Mouse (Mus musculus) kidney, adult 2 months (tissue): Measurements from ENCODE around the gene Nup62. TPM values are rescaled to one million over a fixed set of nuclear protein-coding genes. Genes with fewer than 3 reads are reported as not detected.

Experiments used
- DNase-seq: peaks from one replicate; pipeline ENCODE4 v3.0.0; 2021
- H3K27ac ChIP-seq: fragments of 200-500 bp; 2 replicates; pipeline ENCODE4 v1.5.1; 2012; ENCODE audit warnings: low read depth, low read length, control low read depth, inconsistent platforms; ENCODE audit not compliant: insufficient read depth
- H3K27me3 ChIP-seq: fragments of 200-500 bp; replicated peaks from 2 replicates; pipeline ENCODE4 v1.6.1; 2012; ENCODE audit warnings: mild to moderate bottlenecking, moderate library complexity, low read length, inconsistent platforms; ENCODE audit not compliant: control insufficient read depth, insufficient read depth
- H3K36me3 ChIP-seq: fragments of 200-500 bp; 2 replicates; pipeline ENCODE4 v1.6.1; 2012; ENCODE audit warnings: mild to moderate bottlenecking, moderate library complexity, low read length, inconsistent platforms; ENCODE audit not compliant: control insufficient read depth, insufficient read depth
- H3K4me1 ChIP-seq: fragments of 200-500 bp; 2 replicates; pipeline ENCODE4 v1.6.1; 2011; ENCODE audit warnings: low read length; ENCODE audit not compliant: control insufficient read depth, insufficient read depth
- H3K4me3 ChIP-seq: fragments of 200-500 bp; 2 replicates; pipeline ENCODE4 v1.5.1; 2011; ENCODE audit warnings: mild to moderate bottlenecking, low read depth, low read length, control low read depth; ENCODE audit not compliant: insufficient read depth
- CTCF ChIP-seq: fragments of 200-500 bp; conservative IDR thresholded peaks from 2 replicates; pipeline ENCODE4 v1.5.1; 2011; ENCODE audit warnings: low read depth, mild to moderate bottlenecking, control low read depth, low read length, moderate library complexity, mixed read lengths; ENCODE audit not compliant: insufficient read depth, insufficient read length
- POLR2A ChIP-seq: fragments of 200-500 bp; IDR thresholded peaks from one replicate; pipeline ENCODE4 v1.6.1; 2011; ENCODE audit warnings: low read depth, low read length, control low read depth
- WGBS: fragments of 180-500 bp; shearing (Covaris S2); methylation state at CpG from one replicate; pipeline ENCODE4 v1.1.7; 2018; 5-methylcytosine and 5-hydroxymethylcytosine counted together
- polyA plus RNA-seq: library from polyadenylated mRNA; depleted of rRNA; stranded (reverse); fragments of >200 nt; gene quantifications from 2 replicates; pipeline ENCODE4 v1.2.3, GENCODE M21; 2012

Nup62 gene
- polyA plus RNA-seq, 1 experiment: 35.9 TPM

GRCm38 (mm10) chr7:44848561-44849415 lies 32.9 kb downstream of the Nup62 start, which contains the start of the genes Akt1s1 and Tbc1d17:
TSS of gene Akt1s1 (plus strand) at chr7:44848991.
TSS of gene Tbc1d17 (minus strand) at chr7:44849079.
- H3K36me3 ChIP-seq: 0 out of 2 replicates have a peak, but pooled peaks cover 4% of the 10 kb centered on the region

GRCm38 (mm10) chr7:44849416-44850111 lies 33.7 kb downstream of the Nup62 start:
- 0 out of 2 replicates have a peak, but pooled peaks cover 4% of the 10 kb centered on the region for H3K36me3 ChIP-seq
- peak overlapping the region; percentile 79 for H3K4me3 ChIP-seq
- peaks cover 21% of the 10 kb centered on the region for H3K4me1 ChIP-seq
- peak; percentile 3 for TF ChIP-seq POLR2A
- TF ChIP-seq CTCF: no peak
- peak overlapping the region; percentile 98 for H3K27ac ChIP-seq
- peak; percentile 96 for DNase-seq
- H3K27me3 ChIP-seq: no peaks in the 10 kb centered on the region
- WGBS: under 1% methylated on average over 41 of the region's 41 CpGs

More at GRCm38 (mm10) chr7:44848561-44849415, 32.9 kb downstream of the Nup62 start, which contains the start of the genes Akt1s1 and Tbc1d17:
- DNase-seq: peak; percentile 100
- TF ChIP-seq CTCF (no peak), POLR2A (peak; percentile 72)
- H3K27me3 ChIP-seq: no peaks in the 10 kb centered on the region
- H3K4me3 ChIP-seq: peak within 1 kb of the TSS; percentile 79
- peak within 1 kb of the TSS; percentile 98 for H3K27ac ChIP-seq
- peaks cover 21% of the 10 kb centered on the region for H3K4me1 ChIP-seq
- WGBS: under 1% methylated on average over 54 of the region's 54 CpGs

GRCm38 (mm10) chr7:44850146-44850545 lies 34.3 kb downstream of the Nup62 start:
- peak overlapping the region; percentile 98 for H3K27ac ChIP-seq
- no peak for TF ChIP-seq CTCF
- TF ChIP-seq POLR2A: no peak
- no peaks in the 10 kb centered on the region for H3K27me3 ChIP-seq
- H3K4me1 ChIP-seq: peaks cover 23% of the 10 kb centered on the region
- peak; percentile 84 for DNase-seq
- H3K36me3 ChIP-seq: 0 out of 2 replicates have a peak, but pooled peaks cover 4% of the 10 kb centered on the region
- 0% methylated on average over 33 of the region's 33 CpGs for WGBS
- H3K4me3 ChIP-seq: peak overlapping the region; percentile 79

- no peak for TF ChIP-seq POLR2A
- no peak for TF ChIP-seq CTCF
- H3K27me3 ChIP-seq: no peaks in the 10 kb centered on the region
- DNase-seq: no peak
- H3K27ac ChIP-seq: peak overlapping the region; percentile 98; the same call in 1 of the 2 replicates
- peaks cover 26% of the 10 kb centered on the region for H3K4me1 ChIP-seq
- H3K4me3 ChIP-seq: peak overlapping the region; percentile 79
- WGBS: 59% methylated on average over 8 of the region's 8 CpGs
- H3K36me3 ChIP-seq: 0 out of 2 replicates have a peak, but pooled peaks cover 2% of the 10 kb centered on the region
Measured at GRCm38 (mm10) chr7:44850789-44851624, 35.1 kb downstream of the Nup62 start.

- H3K36me3 ChIP-seq: no peaks in the 10 kb centered on the region
- no peak overlapping the region for H3K4me3 ChIP-seq
- DNase-seq: no peak
- H3K4me1 ChIP-seq: peaks cover 30% of the 10 kb centered on the region
- TF ChIP-seq CTCF: no peak
- no peak for TF ChIP-seq POLR2A
- WGBS: 86% methylated on average over 12 of the region's 12 CpGs
- H3K27me3 ChIP-seq: no peaks in the 10 kb centered on the region
- no peak overlapping the region for H3K27ac ChIP-seq
Measured at GRCm38 (mm10) chr7:44851625-44852234, 35.8 kb downstream of the Nup62 start.

- TF ChIP-seq CTCF: no peak
- no peak for TF ChIP-seq POLR2A
- H3K27ac ChIP-seq: no peak overlapping the region
- H3K27me3 ChIP-seq: no peaks in the 10 kb centered on the region
- no peak overlapping the region for H3K4me3 ChIP-seq
- 87% methylated on average over 36 of the region's 36 CpGs for WGBS
- no peak for DNase-seq
- no peaks in the 10 kb centered on the region for H3K36me3 ChIP-seq
- H3K4me1 ChIP-seq: peaks cover 30% of the 10 kb centered on the region
Measured at GRCm38 (mm10) chr7:44852259-44853027, 36.6 kb downstream of the Nup62 start.
